Mouse (Mus musculus) c-Kit-negative CD71-positive TER-119-positive erythroid progenitor cells, embryonic 14.5 days (primary cell): ENCODE measurements around the gene Bank1.

ENCODE experiments used
- DNase-seq: peaks from one replicate; pipeline ENCODE4 v3.0.0-alpha.2; 2013; ENCODE audit warnings: low read depth, low spot score

The Bank1 gene

GRCm38 (mm10) chr3:136252820-136253219 is 73.0 kb downstream of the Bank1 start:
- no peak for DNase-seq

- DNase-seq, result no peak
Measured at GRCm38 (mm10) chr3:136251578-136251977, 74.3 kb downstream of the Bank1 start.

- no peak for DNase-seq
Measured at GRCm38 (mm10) chr3:136247331-136247730, 78.5 kb downstream of the Bank1 start.

- no peak for DNase-seq
Measured at GRCm38 (mm10) chr3:136244931-136245330, 80.9 kb downstream of the Bank1 start.

GRCm38 (mm10) chr3:136238790-136239189 is 87.1 kb downstream of the Bank1 start:
- no peak for DNase-seq

GRCm38 (mm10) chr3:136233507-136233906 is 92.4 kb downstream of the Bank1 start:
- DNase-seq, result no peak

GRCm38 (mm10) chr3:136230602-136231151 is 95.2 kb downstream of the Bank1 start:
- no peak for DNase-seq

- DNase-seq, result no peak
Measured at GRCm38 (mm10) chr3:136189661-136190228, 136.1 kb downstream of the Bank1 start.

GRCm38 (mm10) chr3:136186548-136187113 is 139.2 kb downstream of the Bank1 start:
- no peak for DNase-seq

GRCm38 (mm10) chr3:136171631-136172030 is 154.2 kb downstream of the Bank1 start:
- no peak for DNase-seq

- DNase-seq, result no peak
Measured at GRCm38 (mm10) chr3:136168071-136168470, 157.8 kb downstream of the Bank1 start.

- no peak for DNase-seq
Measured at GRCm38 (mm10) chr3:136166671-136167070, 159.2 kb downstream of the Bank1 start.

- DNase-seq, result no peak
Measured at GRCm38 (mm10) chr3:136166033-136166361, 159.9 kb downstream of the Bank1 start.

- no peak for DNase-seq
Measured at GRCm38 (mm10) chr3:136165167-136166032, 160.5 kb downstream of the Bank1 start.

GRCm38 (mm10) chr3:136158059-136158458 is 167.8 kb downstream of the Bank1 start:
- DNase-seq, result no peak

GRCm38 (mm10) chr3:136155555-136155954 is 170.3 kb downstream of the Bank1 start:
- no peak for DNase-seq

GRCm38 (mm10) chr3:136150886-136151285 is 175.0 kb downstream of the Bank1 start:
- no peak for DNase-seq

GRCm38 (mm10) chr3:136147166-136147565 is 178.7 kb downstream of the Bank1 start:
- no peak for DNase-seq

GRCm38 (mm10) chr3:136132013-136132412 is 193.9 kb downstream of the Bank1 start:
- DNase-seq, result no peak

- DNase-seq, result no peak
Measured at GRCm38 (mm10) chr3:136115478-136116215, 210.2 kb downstream of the Bank1 start.

- DNase-seq, result no peak
Measured at GRCm38 (mm10) chr3:136109411-136110139, 216.3 kb downstream of the Bank1 start.
